Mouse (Mus musculus): ENCODE measurements around the gene Glb1. TPM values are rescaled to one million over a fixed set of nuclear protein-coding genes. Genes with fewer than 3 reads are reported as not detected.

The Glb1 gene
- total and polyA plus RNA-seq, 3 experiments, result 7.0 to 15.7 TPM; not detected in 1

DNA sequence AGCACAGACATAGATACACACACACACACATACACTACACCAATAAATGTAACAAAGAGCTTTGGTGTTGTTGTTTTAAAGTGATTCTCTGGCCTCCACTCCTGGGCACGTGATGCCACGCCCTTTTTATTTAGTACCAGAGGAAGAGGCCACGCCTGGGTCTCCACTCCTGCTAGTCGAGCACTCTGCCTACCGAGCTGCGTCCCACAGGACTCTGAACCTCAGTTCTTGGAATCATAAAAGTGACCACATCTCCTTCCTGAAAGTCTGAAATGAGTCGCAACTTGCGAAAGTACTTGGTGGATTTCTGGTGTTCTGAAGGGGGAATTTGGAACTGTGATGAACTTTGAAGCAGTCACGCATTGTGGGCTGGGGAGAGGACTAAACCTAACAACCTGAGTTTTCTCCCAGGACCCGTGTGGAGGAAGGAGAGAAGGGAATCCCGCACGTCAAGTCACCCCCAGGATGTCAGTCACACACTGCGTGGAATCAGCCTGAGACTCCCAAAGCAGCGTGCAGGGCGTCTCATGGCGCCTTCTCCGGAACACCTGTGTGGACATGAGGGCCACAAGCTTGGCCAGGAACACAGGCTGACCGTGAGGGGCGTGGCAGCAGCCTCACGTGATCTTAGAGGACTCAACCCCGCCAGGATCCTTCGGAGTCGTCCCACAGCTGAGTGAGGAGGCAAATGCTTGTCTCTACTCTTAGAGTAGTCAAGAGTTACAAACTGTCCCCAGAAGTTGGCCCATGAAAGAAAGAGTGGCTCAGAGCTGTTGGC lies 86.8 kb downstream of the Glb1 start:
- no peaks in the 10 kb centered on the region for H3K36me3 ChIP-seq (ENCODE audit: control insufficient read depth in 1 of 2, insufficient read depth in 2 of 2, low read length in 2 of 2)
- no peaks in the 10 kb centered on the region for H3K4me1 ChIP-seq (ENCODE audit: control insufficient read depth in 1 of 2, insufficient read depth in 2 of 2, low read length in 2 of 2)
- DNase-seq (ENCODE audit: low read depth, low spot score), result no peak
- peak; percentile 26; the same call in 1 of the 2 replicates for TF ChIP-seq USF1 (IDR thresholded peaks at IDR 0.05; ENCODE audit: low read depth, low read length)
- peak; percentile 26; the same call in 1 of the 2 replicates for TF ChIP-seq BHLHE40 (IDR thresholded peaks at IDR 0.05; ENCODE audit: borderline replicate concordance, low read depth, low read length)
- TF ChIP-seq EP300 (IDR thresholded peaks at IDR 0.05; ENCODE audit: low read depth in 1 of 2, low read length in 2 of 2), result no peak
- H3K4me3 ChIP-seq (ENCODE audit: control insufficient read depth in 1 of 2, insufficient read depth in 1 of 2, low read depth in 2 of 2, low read length in 2 of 2), result no peak overlapping the region
- no peaks in the 10 kb centered on the region; a peak in 1 of 4 replicates for H3K27me3 ChIP-seq (ENCODE audit: control insufficient read depth in 1 of 2, insufficient read depth in 2 of 2, low read length in 2 of 2)
- H3K9me3 ChIP-seq (replicated peaks; ENCODE audit: insufficient read depth, low read length), result no peaks in the 10 kb centered on the region
- no peak overlapping the region for H3K9ac ChIP-seq (ENCODE audit: control insufficient read depth, low read depth, low read length, poor library complexity, severe bottlenecking)
- H3K27ac ChIP-seq (ENCODE audit: control insufficient read depth, low read depth, low read length), result no peak overlapping the region
- H3K79me2 ChIP-seq (ENCODE audit: control insufficient read depth, insufficient read depth, low read length, poor library complexity), result no peaks in the 10 kb centered on the region

- Histone ChIP-seq H3K27me3 (ENCODE audit: control insufficient read depth in 1 of 2, insufficient read depth in 2 of 2, low read length in 2 of 2) (no peaks in the 10 kb centered on the region), H3K36me3 (ENCODE audit: control insufficient read depth in 1 of 2, insufficient read depth in 2 of 2, low read length in 2 of 2) (peaks cover 0 to 6% of the 10 kb centered on the region in 2 experiments; a peak in 2 of 4 replicates), H3K79me2 (ENCODE audit: control insufficient read depth, insufficient read depth, low read length, poor library complexity) (no peaks in the 10 kb centered on the region), H3K4me3 (ENCODE audit: control insufficient read depth in 1 of 2, insufficient read depth in 1 of 2, low read depth in 2 of 2, low read length in 2 of 2) (no peak overlapping the region), H3K27ac (ENCODE audit: control insufficient read depth, low read depth, low read length) (no peak overlapping the region), H3K9ac (ENCODE audit: control insufficient read depth, low read depth, low read length, poor library complexity, severe bottlenecking) (no peak overlapping the region), H3K9me3 (replicated peaks; ENCODE audit: insufficient read depth, low read length) (no peaks in the 10 kb centered on the region), H3K4me1 (ENCODE audit: control insufficient read depth in 1 of 2, insufficient read depth in 2 of 2, low read length in 2 of 2) (peaks cover 0 to 10% of the 10 kb centered on the region in 2 experiments; a peak in 2 of 4 replicates)
- TF ChIP-seq ZNF384 (IDR thresholded peaks at IDR 0.05; ENCODE audit: low read depth, low read length) (peak; percentile 69; the same call in 1 of the 2 replicates), UBTF (IDR thresholded peaks at IDR 0.05; ENCODE audit: borderline replicate concordance, insufficient read depth, low read depth, low read length) (no peak)
- no peak for DNase-seq (ENCODE audit: low read depth, low spot score)
Observed at GRCm38 (mm10) chr9:114496469-114496868, 95.6 kb downstream of the Glb1 start.

DNA sequence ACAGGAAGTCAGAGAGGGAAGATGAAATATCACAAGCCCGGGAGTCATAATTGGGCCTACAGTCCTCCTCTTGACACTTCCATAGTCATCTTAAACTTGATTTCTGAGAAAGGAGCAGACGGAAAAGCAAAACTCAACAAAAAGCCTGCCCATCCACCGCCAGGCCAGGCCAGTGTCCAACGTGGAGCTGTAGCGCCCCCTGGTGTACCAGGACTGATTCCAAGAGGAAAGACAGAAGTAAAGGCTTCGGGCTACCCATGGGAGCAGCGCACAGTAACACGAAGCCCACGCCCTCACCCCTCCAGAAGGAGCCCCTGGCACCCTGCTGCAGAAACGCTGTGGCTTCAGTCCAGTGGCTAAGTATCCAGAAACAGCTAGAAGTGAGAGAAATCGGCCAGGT lies 97.3 kb downstream of the Glb1 start:
- H3K9me3 ChIP-seq (replicated peaks; ENCODE audit: insufficient read depth, low read length), result no peaks in the 10 kb centered on the region
- peaks cover 0 to 10% of the 10 kb centered on the region in 2 experiments; a peak in 2 of 4 replicates for H3K36me3 ChIP-seq (ENCODE audit: control insufficient read depth in 1 of 2, insufficient read depth in 2 of 2, low read length in 2 of 2)
- no peak overlapping the region for H3K27ac ChIP-seq (ENCODE audit: control insufficient read depth, low read depth, low read length)
- DNase-seq (ENCODE audit: low read depth, low spot score), result peak; percentile 84
- H3K4me3 ChIP-seq (ENCODE audit: control insufficient read depth in 1 of 2, insufficient read depth in 1 of 2, low read depth in 2 of 2, low read length in 2 of 2), result no peak overlapping the region
- no peaks in the 10 kb centered on the region for H3K79me2 ChIP-seq (ENCODE audit: control insufficient read depth, insufficient read depth, low read length, poor library complexity)
- no peak overlapping the region; the same call in 1 of the 2 replicates for H3K9ac ChIP-seq (ENCODE audit: control insufficient read depth, low read depth, low read length, poor library complexity, severe bottlenecking)
- peaks cover 0 to 21% of the 10 kb centered on the region in 2 experiments; a peak in 2 of 4 replicates for H3K4me1 ChIP-seq (ENCODE audit: control insufficient read depth in 1 of 2, insufficient read depth in 2 of 2, low read length in 2 of 2)
- no peaks in the 10 kb centered on the region for H3K27me3 ChIP-seq (ENCODE audit: control insufficient read depth in 1 of 2, insufficient read depth in 2 of 2, low read length in 2 of 2)
- no peak for TF ChIP-seq POLR2AphosphoS5 (IDR thresholded peaks at IDR 0.05; ENCODE audit: borderline replicate concordance, low read depth, low read length)
- no peak for TF ChIP-seq TCF12 (IDR thresholded peaks at IDR 0.05; ENCODE audit: low read depth, low read length)
- TF ChIP-seq MAX (IDR thresholded peaks at IDR 0.05; ENCODE audit: low read length), result no peak
- no peak for TF ChIP-seq ZNF384 (IDR thresholded peaks at IDR 0.05; ENCODE audit: low read depth, low read length)
- TF ChIP-seq ZKSCAN1 (IDR thresholded peaks at IDR 0.05; ENCODE audit: low read depth, low read length), result no peak
- TF ChIP-seq USF1 (IDR thresholded peaks at IDR 0.05; ENCODE audit: low read depth, low read length), result no peak
- TF ChIP-seq MAFK (IDR thresholded peaks at IDR 0.05; ENCODE audit: borderline replicate concordance, low read depth, low read length), result no peak
- TF ChIP-seq GATA1 (IDR thresholded peaks at IDR 0.05; ENCODE audit: low read depth, low read length), result no peak
- TF ChIP-seq TAL1 (IDR thresholded peaks at IDR 0.05; ENCODE audit: low read length), result no peak
- no peak for TF ChIP-seq GABPA (IDR thresholded peaks at IDR 0.05; ENCODE audit: low read depth, low read length)
- TF ChIP-seq RAD21 (IDR thresholded peaks at IDR 0.05; ENCODE audit: low read depth, low read length), result peak; percentile 92
- TF ChIP-seq MXI1 (IDR thresholded peaks at IDR 0.05; ENCODE audit: low read depth, low read length), result no peak
- TF ChIP-seq ZC3H11A (IDR thresholded peaks at IDR 0.05; ENCODE audit: low read depth, low read length), result peak; percentile 85
- peak; percentile 82 to 96 (median 94) for TF ChIP-seq CTCF (IDR thresholded peaks at IDR 0.05 in 2 of 3, conservative IDR thresholded peaks at IDR 0.05 in 1 of 3; ENCODE audit: control insufficient read depth in 1 of 3, insufficient read depth in 1 of 3, low read depth in 2 of 3, low read length in 3 of 3, poor library complexity in 1 of 3, severe bottlenecking in 1 of 3)
- TF ChIP-seq RCOR1 (IDR thresholded peaks at IDR 0.05; ENCODE audit: low read depth, low read length), result no peak
- TF ChIP-seq USF2 (IDR thresholded peaks at IDR 0.05; ENCODE audit: borderline replicate concordance in 1 of 2, insufficient read depth in 1 of 2, low read depth in 1 of 2, low read length in 2 of 2), result no peak
- TF ChIP-seq SMC3 (IDR thresholded peaks at IDR 0.05; ENCODE audit: low read depth, low read length), result peak; percentile 89
- TF ChIP-seq SIN3A (IDR thresholded peaks at IDR 0.05; ENCODE audit: low read length), result peak; percentile 18; the same call in 1 of the 2 replicates
- no peak for TF ChIP-seq NELFE (IDR thresholded peaks at IDR 0.05; ENCODE audit: low read depth, low read length)
- no peak for TF ChIP-seq MAZ (IDR thresholded peaks at IDR 0.05; ENCODE audit: low read depth, low read length)
- TF ChIP-seq ETS1 (IDR thresholded peaks at IDR 0.05; ENCODE audit: low read depth, low read length), result no peak

Measured in MEL (cell line).